In the genomic region with DNA sequence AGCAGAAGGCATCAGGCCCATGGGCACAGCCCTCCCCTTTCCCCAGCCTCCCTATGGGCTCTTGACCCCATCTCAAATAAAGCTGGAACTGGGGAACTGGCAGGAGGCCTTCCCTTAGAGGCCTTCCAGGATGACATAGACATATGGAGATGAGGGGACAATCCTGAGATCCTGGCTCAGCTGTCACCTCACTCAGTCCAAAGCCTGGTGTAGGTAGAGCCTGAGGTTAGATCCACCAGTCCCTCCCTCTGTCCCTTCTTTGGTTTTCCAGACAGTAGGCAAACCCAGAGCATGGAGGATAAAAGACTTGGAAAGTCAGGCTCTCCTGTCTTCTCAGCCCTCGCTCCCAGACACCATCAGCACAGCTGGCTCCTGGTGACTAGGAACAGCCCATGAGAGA, we compare ENCODE assay signal across 13 mouse cellular contexts. TPM values are rescaled to one million over a fixed set of nuclear protein-coding genes. Genes with fewer than 3 reads are reported as not detected.
DNase-seq lines count a peak whose midpoint lies in the region; ATAC-seq and TF ChIP-seq lines count a peak whose summit lies in the region.
"Had no signal": no experiment of that assay in that cellular context is flagged by ENCODE, and none has a peak within 500 bp of the region (broad histone marks: within the 10 kb centered on the region; RNA-seq: fewer than 3 reads in every experiment).

No protein-coding gene starts in this region.

- 29% methylated on average over 1 of the region's 1 CpGs for WGBS in hindbrain, embryonic 10.5 days
- 20% methylated on average over 1 of the region's 1 CpGs for WGBS in hindbrain, postnatal 0 days
- 25% methylated on average over 1 of the region's 1 CpGs for WGBS in forebrain, postnatal 0 days
- 14% methylated on average over 1 of the region's 1 CpGs for WGBS in midbrain, embryonic 13.5 days

- H3K36me3 ChIP-seq in hindbrain, embryonic 10.5 days = no peaks in the 10 kb centered on the region
- peaks cover 12% of the 10 kb centered on the region; the same call in 1 of the 2 replicates for H3K36me3 ChIP-seq in hindbrain, postnatal 0 days (ENCODE audit: insufficient read depth, low read length)
- peaks cover 32% of the 10 kb centered on the region for H3K36me3 ChIP-seq in forebrain, postnatal 0 days (ENCODE audit: insufficient read depth)
- peaks cover 26% of the 10 kb centered on the region for H3K36me3 ChIP-seq in midbrain, embryonic 13.5 days
- H3K36me3 ChIP-seq: liver, embryonic 15.5 days; stomach, embryonic 15.5 days had no signal

- H3K4me2 ChIP-seq in hindbrain, postnatal 0 days (ENCODE audit: low read depth, low read length) = no peak overlapping the region
- H3K4me2 ChIP-seq in forebrain, postnatal 0 days (ENCODE audit: low read depth) = no peak overlapping the region
- 0 out of 2 replicates have a peak overlapping the region, but pooled peaks have one; percentile 2 for H3K4me2 ChIP-seq in midbrain, embryonic 13.5 days (replicated peaks)

- intact Hi-C loops in left cerebral cortex, postnatal 10 days (cut with DNase I) = no loop called here

- no peak for DNase-seq in hindbrain, embryonic 10.5 days (ENCODE audit: low spot score)
- DNase-seq in hindbrain, postnatal 0 days (ENCODE audit: low spot score) = no peak
- peak; percentile 40 for DNase-seq in forebrain, postnatal 0 days
- DNase-seq in left cerebral cortex, postnatal 10 days (ENCODE audit: extremely low spot score in 1 of 2, low spot score in 2 of 2) = no peak
- no peak for DNase-seq in urinary bladder, postnatal 14 days (ENCODE audit: low spot score)
- no peak for DNase-seq in left cerebral cortex, adult 18-20 months (ENCODE audit: low spot score in 2 of 2)
- DNase-seq: heart, adult 11 months; right cerebral cortex, postnatal 4 days; thymus, postnatal 14 days had no signal

- TF ChIP-seq CTCF in hindbrain, postnatal 0 days (IDR thresholded peaks at IDR 0.05; ENCODE audit: low read depth) = no peak
- TF ChIP-seq CTCF in forebrain, postnatal 0 days (IDR thresholded peaks at IDR 0.05; ENCODE audit: low read depth) = no peak

- ATAC-seq in hindbrain, postnatal 0 days = no peak
- no peak for ATAC-seq in forebrain, postnatal 0 days
- ATAC-seq in midbrain, embryonic 13.5 days = no peak

- H3K27ac ChIP-seq in hindbrain, embryonic 10.5 days = peak overlapping the region; percentile 68
- H3K27ac ChIP-seq in hindbrain, postnatal 0 days = no peak overlapping the region; the same call in 1 of the 2 replicates
- peak overlapping the region; percentile 40; the same call in 1 of the 2 replicates for H3K27ac ChIP-seq in forebrain, postnatal 0 days (ENCODE audit: low read depth, low read length)
- H3K27ac ChIP-seq in midbrain, embryonic 13.5 days = peak overlapping the region; percentile 55
- H3K27ac ChIP-seq: liver, embryonic 15.5 days; stomach, embryonic 15.5 days had no signal

- peaks cover 66% of the 10 kb centered on the region for H3K4me1 ChIP-seq in hindbrain, embryonic 10.5 days (replicated peaks)
- peaks cover 29% of the 10 kb centered on the region for H3K4me1 ChIP-seq in hindbrain, postnatal 0 days (ENCODE audit: insufficient read depth, low read length)
- H3K4me1 ChIP-seq in forebrain, postnatal 0 days (ENCODE audit: insufficient read depth) = peaks cover 13% of the 10 kb centered on the region
- H3K4me1 ChIP-seq in midbrain, embryonic 13.5 days (replicated peaks) = peaks cover 55% of the 10 kb centered on the region

- no peaks in the 10 kb centered on the region for H3K9me3 ChIP-seq in hindbrain, embryonic 10.5 days
- H3K9me3 ChIP-seq in hindbrain, postnatal 0 days (ENCODE audit: low read length) = no peaks in the 10 kb centered on the region
- no peaks in the 10 kb centered on the region for H3K9me3 ChIP-seq in forebrain, postnatal 0 days (ENCODE audit: low read length)
- H3K9me3 ChIP-seq in midbrain, embryonic 13.5 days = no peaks in the 10 kb centered on the region
- H3K9me3 ChIP-seq: liver, embryonic 15.5 days; stomach, embryonic 15.5 days had no signal

- no peak overlapping the region for H3K9ac ChIP-seq in hindbrain, postnatal 0 days (replicated peaks; ENCODE audit: low read length)
- H3K9ac ChIP-seq in forebrain, postnatal 0 days = no peak overlapping the region
- peak overlapping the region; percentile 39; the same call in 1 of the 2 replicates for H3K9ac ChIP-seq in midbrain, embryonic 13.5 days (replicated peaks)
- H3K9ac ChIP-seq: liver, embryonic 15.5 days; stomach, embryonic 15.5 days had no signal

- H3K4me3 ChIP-seq in hindbrain, embryonic 10.5 days = no peak overlapping the region
- H3K4me3 ChIP-seq in hindbrain, postnatal 0 days (ENCODE audit: low read length) = no peak overlapping the region
- no peak overlapping the region for H3K4me3 ChIP-seq in forebrain, postnatal 0 days (ENCODE audit: low read depth, low read length)
- no peak overlapping the region for H3K4me3 ChIP-seq in midbrain, embryonic 13.5 days (replicated peaks)
- H3K4me3 ChIP-seq: liver, embryonic 15.5 days; stomach, embryonic 15.5 days had no signal

- H3K27me3 ChIP-seq in hindbrain, embryonic 10.5 days (ENCODE audit: insufficient read depth, poor library complexity, severe bottlenecking) = peaks cover 88% of the 10 kb centered on the region
- H3K27me3 ChIP-seq in hindbrain, postnatal 0 days (ENCODE audit: insufficient read depth, low read length) = no peaks in the 10 kb centered on the region
- no peaks in the 10 kb centered on the region for H3K27me3 ChIP-seq in forebrain, postnatal 0 days (ENCODE audit: insufficient read depth, low read length)
- H3K27me3 ChIP-seq in midbrain, embryonic 13.5 days = peaks cover 34% of the 10 kb centered on the region

RNA-seq across cellular contexts. Expression of a gene that starts 4.7 kb away (rescaled TPM):
- 4.4 and 8.4 TPM in 2 replicates for polyA plus RNA-seq in hindbrain, embryonic 10.5 days (2016; fragmentation: Nextera tagmentation; extraction: Ambion mirVana)
- total RNA-seq in hindbrain, postnatal 0 days (2014; rRNA removed) = 81.4 and 89.1 TPM in 2 replicates
- polyA plus RNA-seq in hindbrain, postnatal 0 days (2015; fragmentation: Nextera tagmentation; extraction: Ambion mirVana) = 16.8 and 16.9 TPM in 2 replicates
- 84.8 and 89.2 TPM in 2 replicates for total RNA-seq in forebrain, postnatal 0 days (2014; rRNA removed)
- 14.2 and 18.8 TPM in 2 replicates for polyA plus RNA-seq in forebrain, postnatal 0 days (2015; fragmentation: Nextera tagmentation; extraction: Ambion mirVana)
- polyA plus RNA-seq in midbrain, embryonic 13.5 days (2015; fragmentation: Nextera tagmentation; extraction: Ambion mirVana) = 17.1 and 18.5 TPM in 2 replicates
- total RNA-seq in left cerebral cortex, postnatal 10 days (2021) = 100 to 1,000 TPM; 279 to 290 TPM
- total RNA-seq in left cerebral cortex, adult 18-20 months (2021) = 100 to 1,000 TPM; 267 to 296 TPM

RNA-seq across cellular contexts. Expression of a gene that starts 9.2 kb away (rescaled TPM):
- 3.2 and 3.6 TPM in 2 replicates for polyA plus RNA-seq in hindbrain, embryonic 10.5 days (2016; fragmentation: Nextera tagmentation; extraction: Ambion mirVana)
- total RNA-seq in hindbrain, postnatal 0 days (2014; rRNA removed) = 14.8 and 15.3 TPM in 2 replicates
- polyA plus RNA-seq in hindbrain, postnatal 0 days (2015; fragmentation: Nextera tagmentation; extraction: Ambion mirVana) = 7.3 and 7.4 TPM in 2 replicates
- total RNA-seq in forebrain, postnatal 0 days (2014; rRNA removed) = 5.2 and 7.3 TPM in 2 replicates
- 2.8 and 4.4 TPM in 2 replicates for polyA plus RNA-seq in forebrain, postnatal 0 days (2015; fragmentation: Nextera tagmentation; extraction: Ambion mirVana)
- polyA plus RNA-seq in midbrain, embryonic 13.5 days (2015; fragmentation: Nextera tagmentation; extraction: Ambion mirVana) = 2.5 and 2.7 TPM in 2 replicates
- 1 to 10 TPM; 6.1 to 6.6 TPM for total RNA-seq in left cerebral cortex, postnatal 10 days (2021)
- 1 to 10 TPM; 4.8 to 5.0 TPM for total RNA-seq in left cerebral cortex, adult 18-20 months (2021)

RNA-seq across cellular contexts. Expression of a gene that starts 22.2 kb away (rescaled TPM):
- polyA plus RNA-seq in hindbrain, embryonic 10.5 days (2016; fragmentation: Nextera tagmentation; extraction: Ambion mirVana) = 0.37 and 0.58 TPM in 2 replicates
- not detected in 2 replicates for total RNA-seq in hindbrain, postnatal 0 days (2014; rRNA removed)
- 1.7 and 3.4 TPM in 2 replicates for polyA plus RNA-seq in hindbrain, postnatal 0 days (2015; fragmentation: Nextera tagmentation; extraction: Ambion mirVana)
- total RNA-seq in forebrain, postnatal 0 days (2014; rRNA removed) = 1.6 and 1.8 TPM in 2 replicates
- 0.36 and 1.4 TPM in 2 replicates for polyA plus RNA-seq in forebrain, postnatal 0 days (2015; fragmentation: Nextera tagmentation; extraction: Ambion mirVana)
- polyA plus RNA-seq in midbrain, embryonic 13.5 days (2015; fragmentation: Nextera tagmentation; extraction: Ambion mirVana) = 0.70 and 0.79 TPM in 2 replicates
- 1 to 10 TPM; 1.2 to 2.0 TPM for total RNA-seq in left cerebral cortex, postnatal 10 days (2021)
- under 1 TPM in 1 of 2 experiments, not detected in 1; 0.63 TPM for total RNA-seq in left cerebral cortex, adult 18-20 months (2021)
- polyA plus RNA-seq: limb, embryonic 11.5 days had no signal

RNA-seq across cellular contexts. Expression of a gene that starts 34.7 kb away (rescaled TPM):
- 0.64 and 1.0 TPM in 2 replicates for polyA plus RNA-seq in hindbrain, embryonic 10.5 days (2016; fragmentation: Nextera tagmentation; extraction: Ambion mirVana)
- 0.42 and 0.50 TPM in 2 replicates for total RNA-seq in hindbrain, postnatal 0 days (2014; rRNA removed)
- polyA plus RNA-seq in hindbrain, postnatal 0 days (2015; fragmentation: Nextera tagmentation; extraction: Ambion mirVana) = 0.52 and 0.60 TPM in 2 replicates
- 0.24 and 0.92 TPM in 2 replicates for total RNA-seq in forebrain, postnatal 0 days (2014; rRNA removed)
- polyA plus RNA-seq in forebrain, postnatal 0 days (2015; fragmentation: Nextera tagmentation; extraction: Ambion mirVana) = 0.44 and 0.49 TPM in 2 replicates
- 0.28 and 0.31 TPM in 2 replicates for polyA plus RNA-seq in midbrain, embryonic 13.5 days (2015; fragmentation: Nextera tagmentation; extraction: Ambion mirVana)
- under 1 TPM; 0.26 to 0.41 TPM for total RNA-seq in left cerebral cortex, postnatal 10 days (2021)
- total RNA-seq in left cerebral cortex, adult 18-20 months (2021) = 1 to 10 TPM in 1 of 2 experiments, under 1 TPM in 1; 0.82 to 1.1 TPM

RNA-seq across cellular contexts. Expression of a gene that starts 56.1 kb away (rescaled TPM):
- 55.3 and 58.5 TPM in 2 replicates for polyA plus RNA-seq in hindbrain, embryonic 10.5 days (2016; fragmentation: Nextera tagmentation; extraction: Ambion mirVana)
- 95.9 and 121 TPM in 2 replicates for total RNA-seq in hindbrain, postnatal 0 days (2014; rRNA removed)
- polyA plus RNA-seq in hindbrain, postnatal 0 days (2015; fragmentation: Nextera tagmentation; extraction: Ambion mirVana) = 55.3 and 56.7 TPM in 2 replicates
- 84.3 and 85.6 TPM in 2 replicates for total RNA-seq in forebrain, postnatal 0 days (2014; rRNA removed)
- polyA plus RNA-seq in forebrain, postnatal 0 days (2015; fragmentation: Nextera tagmentation; extraction: Ambion mirVana) = 58.4 and 59.6 TPM in 2 replicates
- polyA plus RNA-seq in midbrain, embryonic 13.5 days (2015; fragmentation: Nextera tagmentation; extraction: Ambion mirVana) = 51.1 and 51.3 TPM in 2 replicates
- 10 to 100 TPM; 65.9 to 71.6 TPM for total RNA-seq in left cerebral cortex, postnatal 10 days (2021)
- total RNA-seq in left cerebral cortex, adult 18-20 months (2021) = 10 to 100 TPM; 46.9 to 49.8 TPM
